Mouse (Mus musculus): Measurements from ENCODE around the gene Umps.

DNA sequence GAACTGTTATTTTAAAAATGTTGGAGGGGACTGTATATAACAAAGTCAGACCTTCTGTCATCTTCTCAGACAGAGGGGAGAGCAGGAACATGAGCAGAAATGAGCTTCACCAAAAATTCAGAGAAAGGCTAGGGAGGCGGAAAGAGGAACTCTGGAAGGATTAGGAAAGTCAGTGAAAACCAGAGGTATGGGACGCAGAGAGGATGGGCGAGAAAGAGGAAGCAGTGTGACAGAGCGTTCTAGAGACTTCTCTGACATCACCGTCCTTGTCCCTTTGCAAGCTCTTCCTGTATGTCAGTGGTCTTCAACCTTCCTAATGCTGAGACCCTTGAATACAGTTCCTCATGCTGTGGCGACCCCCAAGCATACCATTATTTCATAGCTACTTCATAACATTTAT is 18.5 kb upstream of the Umps start:
- no peak for TF ChIP-seq CTCF (IDR thresholded peaks at IDR 0.05; ENCODE audit: low read depth)
- no peak for TF ChIP-seq EP300 (IDR thresholded peaks at IDR 0.05; ENCODE audit: low read depth)
